Mouse (Mus musculus): ENCODE data around the gene Zbtb16. TPM values are rescaled to one million over a fixed set of nuclear protein-coding genes. Genes with fewer than 3 reads are reported as not detected.

Zbtb16 gene
- total and polyA plus RNA-seq, 3 experiments: 15.7 to 150 (median 149) TPM

DNA sequence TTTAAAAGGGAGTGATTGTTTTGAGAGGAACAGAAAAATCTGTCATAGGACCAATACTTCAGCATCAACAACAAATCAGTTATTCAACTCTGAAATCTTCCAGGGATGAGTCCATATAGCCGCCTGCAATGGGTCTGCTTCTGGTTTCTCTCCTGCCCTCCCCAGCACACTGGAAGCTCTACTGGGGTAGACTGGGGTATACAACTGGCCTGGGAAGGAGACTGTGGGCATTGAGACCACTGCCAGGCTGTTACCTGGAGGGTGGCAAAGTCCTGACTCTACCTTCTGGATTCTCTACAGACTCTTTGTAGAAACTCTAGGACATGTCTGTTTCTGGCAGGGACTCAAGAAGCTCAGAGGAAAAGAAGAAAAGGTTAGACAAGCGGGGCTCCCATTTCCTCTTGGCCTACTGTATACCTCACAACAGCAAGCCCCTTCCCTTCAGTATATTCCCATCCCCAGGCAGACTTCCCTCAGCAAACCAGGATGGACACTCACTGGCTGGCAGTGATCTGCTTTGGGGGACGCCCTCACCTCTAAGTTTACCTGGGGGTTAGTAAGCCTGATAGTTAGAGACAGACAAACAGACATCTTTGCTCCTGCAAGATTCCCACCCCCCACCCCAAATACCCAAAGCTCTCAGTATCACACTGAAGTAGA lies 113.6 kb downstream of the Zbtb16 start:
- H3K4me3 ChIP-seq: no peak overlapping the region
- no peaks in the 10 kb centered on the region for H3K27me3 ChIP-seq (ENCODE audit: control insufficient read depth, insufficient read depth, low read length)
- DNase-seq: peak in 1 of 2 experiments; percentile 42
- peaks cover 2% of the 10 kb centered on the region for H3K79me2 ChIP-seq (replicated peaks; ENCODE audit: control insufficient read depth, insufficient read depth, low read length)
- H3K36me3 ChIP-seq (ENCODE audit: control insufficient read depth, insufficient read depth, low read length): peaks cover 36% of the 10 kb centered on the region
- WGBS: 82% methylated on average over 3 of the region's 3 CpGs
- peaks cover 45% of the 10 kb centered on the region for H3K4me1 ChIP-seq (ENCODE audit: control insufficient read depth, insufficient read depth, low read length)
- TF ChIP-seq EP300 (IDR thresholded peaks at IDR 0.05; ENCODE audit: insufficient read depth, low read depth, low read length): no peak
- no peak for TF ChIP-seq CTCF (IDR thresholded peaks at IDR 0.05)
- TF ChIP-seq POLR2A (IDR thresholded peaks at IDR 0.05; ENCODE audit: insufficient read depth, low read depth, low read length): no peak
- H3K27ac ChIP-seq: peak overlapping the region; percentile 99
- intact Hi-C loops (cut with DNase I): no loop called here
- peak overlapping the region; percentile 57 for H3K9ac ChIP-seq (ENCODE audit: low read depth, low read length)

DNA sequence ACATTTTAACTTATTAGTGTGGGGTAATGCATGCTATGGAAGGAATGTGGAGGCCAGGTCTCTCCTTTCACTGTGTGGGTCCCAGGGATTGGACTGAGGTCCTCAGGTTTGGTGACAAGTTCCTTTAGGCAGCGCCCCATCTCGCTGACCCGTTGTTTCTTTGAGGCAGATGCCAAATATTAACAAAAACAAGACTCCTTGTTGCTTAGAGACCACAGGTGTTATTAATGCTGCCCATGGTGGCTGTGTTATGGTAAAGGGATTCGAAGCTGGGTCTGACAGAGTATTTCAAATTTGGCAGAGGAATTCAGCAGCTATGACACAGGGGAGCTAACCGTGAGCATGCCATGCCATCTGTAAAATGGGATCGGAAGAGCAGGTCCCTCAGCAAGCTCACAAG lies 114.4 kb downstream of the Zbtb16 start:
- intact Hi-C loops (cut with DNase I): no loop called here
- no peaks in the 10 kb centered on the region for H3K27me3 ChIP-seq (ENCODE audit: control insufficient read depth, insufficient read depth, low read length)
- 0 out of 2 replicates have a peak, but pooled peaks have one; percentile 4 for TF ChIP-seq EP300 (IDR thresholded peaks at IDR 0.05; ENCODE audit: insufficient read depth, low read depth, low read length)
- no peak for TF ChIP-seq CTCF (IDR thresholded peaks at IDR 0.05)
- TF ChIP-seq POLR2A (IDR thresholded peaks at IDR 0.05; ENCODE audit: insufficient read depth, low read depth, low read length): no peak
- H3K79me2 ChIP-seq (replicated peaks; ENCODE audit: control insufficient read depth, insufficient read depth, low read length): peaks cover 2% of the 10 kb centered on the region
- H3K9ac ChIP-seq (ENCODE audit: low read depth, low read length): no peak overlapping the region
- H3K4me1 ChIP-seq (ENCODE audit: control insufficient read depth, insufficient read depth, low read length): peaks cover 42% of the 10 kb centered on the region
- WGBS: 92% methylated on average over 6 of the region's 6 CpGs
- no peak for DNase-seq
- H3K4me3 ChIP-seq: no peak overlapping the region
- peak overlapping the region; percentile 99 for H3K27ac ChIP-seq
- H3K36me3 ChIP-seq (ENCODE audit: control insufficient read depth, insufficient read depth, low read length): peaks cover 34% of the 10 kb centered on the region

DNA sequence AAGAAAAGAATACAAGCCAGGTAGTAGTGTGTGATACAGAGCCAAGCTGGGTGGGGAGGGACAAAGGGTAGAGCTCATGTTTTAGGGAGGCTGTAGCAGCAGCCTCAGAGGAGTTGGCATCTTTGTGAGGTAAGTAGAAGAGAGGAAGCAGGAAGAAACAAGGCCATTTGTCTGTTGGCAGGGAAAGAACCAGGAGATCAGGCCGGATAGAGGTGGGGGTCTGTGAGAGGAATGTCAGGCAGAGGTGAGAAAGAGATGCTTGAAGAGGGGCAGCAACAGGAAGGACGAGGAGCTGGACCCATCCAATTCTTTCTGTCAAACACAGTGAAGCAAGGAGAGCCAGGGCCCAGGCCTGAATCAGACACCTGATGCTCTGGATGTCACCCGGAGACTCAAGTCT lies 114.8 kb downstream of the Zbtb16 start:
- WGBS: 72% methylated on average over 3 of the region's 3 CpGs
- intact Hi-C loops (cut with DNase I): no loop called here

DNA sequence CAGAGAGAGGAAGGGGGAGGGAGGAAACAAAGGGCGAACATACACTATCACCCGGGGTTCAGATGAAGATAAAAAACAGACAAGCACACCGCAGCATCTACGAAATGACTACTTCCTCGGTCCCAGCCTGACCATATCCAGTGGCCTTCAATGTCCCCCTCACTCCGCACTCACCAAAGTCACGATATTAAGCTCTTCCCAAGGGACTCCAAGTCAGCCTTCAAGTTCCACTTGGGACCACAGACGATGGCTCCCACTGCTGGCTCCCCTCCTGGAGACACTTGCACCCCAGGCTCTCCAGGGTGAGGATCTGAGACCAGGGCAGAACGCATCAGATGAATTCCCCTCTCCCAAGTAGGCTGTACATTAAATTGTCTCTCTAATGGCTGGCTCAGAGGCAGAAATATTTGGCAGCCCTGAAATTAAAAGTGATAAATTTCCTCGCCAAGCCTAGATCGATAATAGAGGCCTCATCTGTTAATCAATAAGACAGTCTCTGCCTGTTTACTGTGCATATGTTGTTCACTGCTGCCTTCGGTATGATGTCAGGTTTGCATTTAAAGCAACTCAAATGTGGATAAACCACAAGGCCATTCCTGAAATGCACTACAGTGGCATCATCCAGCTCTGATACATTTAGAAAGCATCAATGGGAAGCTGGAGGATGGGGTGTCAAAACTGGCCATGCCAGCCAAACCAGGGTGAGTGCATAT lies 115.6 kb downstream of the Zbtb16 start:
- no peak for DNase-seq
- peaks cover 2% of the 10 kb centered on the region for H3K79me2 ChIP-seq (replicated peaks; ENCODE audit: control insufficient read depth, insufficient read depth, low read length)
- TF ChIP-seq EP300 (IDR thresholded peaks at IDR 0.05; ENCODE audit: insufficient read depth, low read depth, low read length) (no peak), POLR2A (IDR thresholded peaks at IDR 0.05; ENCODE audit: insufficient read depth, low read depth, low read length) (no peak), CTCF (IDR thresholded peaks at IDR 0.05) (no peak)
- intact Hi-C loops (cut with DNase I): no loop called here
- peaks cover 38% of the 10 kb centered on the region for H3K4me1 ChIP-seq (ENCODE audit: control insufficient read depth, insufficient read depth, low read length)
- H3K27ac ChIP-seq: peak overlapping the region; percentile 99; the same call in 1 of the 2 replicates
- no peak overlapping the region for H3K9ac ChIP-seq (ENCODE audit: low read depth, low read length)
- H3K36me3 ChIP-seq (ENCODE audit: control insufficient read depth, insufficient read depth, low read length): peaks cover 28% of the 10 kb centered on the region
- WGBS: 80% methylated on average over 12 of the region's 12 CpGs
- no peaks in the 10 kb centered on the region for H3K27me3 ChIP-seq (ENCODE audit: control insufficient read depth, insufficient read depth, low read length)
- no peak overlapping the region for H3K4me3 ChIP-seq

More for the DNA sequence above, 114.8 kb downstream of the Zbtb16 start:
- TF ChIP-seq POLR2A (IDR thresholded peaks at IDR 0.05; ENCODE audit: insufficient read depth, low read depth, low read length): no peak
- no peak for TF ChIP-seq CTCF (IDR thresholded peaks at IDR 0.05)
- no peak for TF ChIP-seq EP300 (IDR thresholded peaks at IDR 0.05; ENCODE audit: insufficient read depth, low read depth, low read length)
- DNase-seq: no peak
- Histone ChIP-seq H3K27ac (peak overlapping the region; percentile 99), H3K27me3 (ENCODE audit: control insufficient read depth, insufficient read depth, low read length) (no peaks in the 10 kb centered on the region), H3K4me1 (ENCODE audit: control insufficient read depth, insufficient read depth, low read length) (peaks cover 41% of the 10 kb centered on the region), H3K79me2 (replicated peaks; ENCODE audit: control insufficient read depth, insufficient read depth, low read length) (peaks cover 2% of the 10 kb centered on the region), H3K9ac (ENCODE audit: low read depth, low read length) (no peak overlapping the region), H3K36me3 (ENCODE audit: control insufficient read depth, insufficient read depth, low read length) (peaks cover 33% of the 10 kb centered on the region), H3K4me3 (no peak overlapping the region)

DNA sequence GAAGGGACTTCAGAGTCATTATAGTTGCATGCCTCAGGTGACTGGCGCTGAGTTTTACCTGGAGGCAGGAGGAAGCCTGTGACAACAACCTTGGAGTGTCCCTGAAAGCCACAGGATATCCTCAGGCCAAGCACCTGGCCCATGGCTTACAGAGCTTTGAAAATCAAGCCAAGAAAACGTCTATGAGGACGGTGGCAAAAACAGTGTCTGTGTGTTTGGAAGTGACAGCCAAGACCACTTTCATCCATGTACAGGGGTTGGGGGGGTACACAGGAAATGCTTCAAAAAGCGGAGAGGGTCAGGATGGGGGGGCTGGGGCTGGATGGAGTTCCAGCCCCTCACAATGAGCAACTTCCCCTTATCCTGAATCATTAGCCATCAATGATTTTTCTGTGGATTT lies 116.4 kb downstream of the Zbtb16 start:
- 56% methylated on average over 4 of the region's 4 CpGs for WGBS
- DNase-seq: no peak
- Histone ChIP-seq H3K27ac (peak overlapping the region; percentile 31), H3K4me3 (no peak overlapping the region), H3K36me3 (ENCODE audit: control insufficient read depth, insufficient read depth, low read length) (peaks cover 23% of the 10 kb centered on the region), H3K79me2 (replicated peaks; ENCODE audit: control insufficient read depth, insufficient read depth, low read length) (peaks cover 2% of the 10 kb centered on the region), H3K4me1 (ENCODE audit: control insufficient read depth, insufficient read depth, low read length) (peaks cover 32% of the 10 kb centered on the region), H3K9ac (ENCODE audit: low read depth, low read length) (no peak overlapping the region), H3K27me3 (ENCODE audit: control insufficient read depth, insufficient read depth, low read length) (no peaks in the 10 kb centered on the region)
- TF ChIP-seq CTCF (IDR thresholded peaks at IDR 0.05) (no peak), POLR2A (IDR thresholded peaks at IDR 0.05; ENCODE audit: insufficient read depth, low read depth, low read length) (no peak), EP300 (IDR thresholded peaks at IDR 0.05; ENCODE audit: insufficient read depth, low read depth, low read length) (no peak)
- intact Hi-C loops (cut with DNase I): no loop called here

DNA sequence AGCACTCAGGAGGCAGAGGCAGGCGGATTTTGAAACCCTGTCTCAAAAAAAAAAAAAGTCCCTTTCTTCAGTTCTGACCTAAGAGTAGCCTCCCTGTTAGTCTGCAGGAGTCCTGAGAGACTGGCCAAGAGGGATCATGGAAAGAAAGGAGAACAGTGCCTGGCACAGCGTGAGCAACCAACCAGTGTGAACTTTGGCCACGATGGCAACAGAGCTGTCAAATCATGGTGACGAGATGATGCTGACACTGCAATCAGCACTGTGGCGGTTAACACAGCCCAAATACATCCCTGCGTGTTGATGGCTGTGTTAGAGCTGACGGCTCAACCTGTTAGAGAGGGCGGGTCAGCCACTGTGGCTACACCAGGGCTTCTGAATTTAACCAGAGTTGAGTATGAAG lies 119.5 kb downstream of the Zbtb16 start:
- Histone ChIP-seq H3K27me3 (ENCODE audit: control insufficient read depth, insufficient read depth, low read length) (no peaks in the 10 kb centered on the region), H3K36me3 (ENCODE audit: control insufficient read depth, insufficient read depth, low read length) (peaks cover 7% of the 10 kb centered on the region; the same call in 1 of the 2 replicates), H3K4me1 (ENCODE audit: control insufficient read depth, insufficient read depth, low read length) (peaks cover 17% of the 10 kb centered on the region), H3K27ac (no peak overlapping the region), H3K79me2 (replicated peaks; ENCODE audit: control insufficient read depth, insufficient read depth, low read length) (peaks cover 2% of the 10 kb centered on the region), H3K9ac (ENCODE audit: low read depth, low read length) (no peak overlapping the region), H3K4me3 (no peak overlapping the region)
- intact Hi-C loops (cut with DNase I): no loop called here
- 86% methylated on average over 8 of the region's 8 CpGs for WGBS
- TF ChIP-seq EP300 (IDR thresholded peaks at IDR 0.05; ENCODE audit: insufficient read depth, low read depth, low read length): no peak
- DNase-seq: no peak
